Mouse (Mus musculus) embryonic facial prominence, embryonic 14.5 days (tissue): ENCODE results near the gene Gm11084. TPM values are rescaled to one million over a fixed set of nuclear protein-coding genes. Genes with fewer than 3 reads are reported as not detected.

ENCODE experiments used
- ATAC-seq: fragments of 200-750 bp; cut with Nextera tagmentation; 2 replicates; pipeline ENCODE4 v1.8.0; 2017; ENCODE audit warnings: low read depth, moderate number of reproducible peaks, moderate TSS enrichment
- DNase-seq: peaks from one replicate; pipeline ENCODE4 v3.0.0-alpha.2; 2015; ENCODE audit warnings: low spot score
- H3K27ac ChIP-seq: fragments of 300-500 bp; sonication (generic); replicated peaks from 2 replicates; pipeline ENCODE4 v1.5.1; 2014; ENCODE audit warnings: low read depth, mild to moderate bottlenecking, low read length, moderate library complexity
- H3K27me3 ChIP-seq: fragments of 300-500 bp; sonication (generic); replicated peaks from 2 replicates; pipeline ENCODE4 v1.6.1; 2014; ENCODE audit warnings: low read length; ENCODE audit not compliant: control insufficient read depth, insufficient read depth
- H3K36me3 ChIP-seq: fragments of 300-500 bp; sonication (generic); 2 replicates; pipeline ENCODE4 v1.6.1; 2014; ENCODE audit warnings: low read length, mixed read lengths; ENCODE audit not compliant: control insufficient read depth, insufficient read depth
- H3K4me1 ChIP-seq: fragments of 300-500 bp; sonication (generic); 2 replicates; pipeline ENCODE4 v1.6.1; 2014; ENCODE audit warnings: antibody characterized with exemption, low read length; ENCODE audit not compliant: control insufficient read depth, insufficient read depth
- H3K4me2 ChIP-seq: fragments of 300-500 bp; sonication (generic); 2 replicates; pipeline ENCODE4 v1.6.1; 2014; ENCODE audit warnings: low read depth, mild to moderate bottlenecking, low read length, moderate library complexity, mixed read lengths
- H3K4me3 ChIP-seq: fragments of 300-500 bp; sonication (generic); 2 replicates; pipeline ENCODE4 v1.5.1; 2014; ENCODE audit warnings: low read depth, mild to moderate bottlenecking, low read length
- H3K9ac ChIP-seq: fragments of 300-500 bp; sonication (generic); 2 replicates; pipeline ENCODE4 v1.6.1; 2014; ENCODE audit warnings: low read depth, mild to moderate bottlenecking, low read length, moderate library complexity, mixed read lengths
- H3K9me3 ChIP-seq: fragments of 300-500 bp; sonication (generic); 2 replicates; pipeline ENCODE4 v1.6.1; 2016; ENCODE audit warnings: low read length; ENCODE audit not compliant: control insufficient read depth
- WGBS: fragments of 180-500 bp; shearing (Covaris S2); extraction: QIAGEN DNeasy Blood & Tissue Kit; methylation state at CpG from one replicate; pipeline ENCODE4 v1.1.7; 2014; 5-methylcytosine and 5-hydroxymethylcytosine counted together
- polyA plus RNA-seq: library from polyadenylated mRNA; unstranded; fragments of >200 nt; fragmentation: Nextera tagmentation; extraction: Ambion mirVana; gene quantifications from 2 replicates; pipeline ENCODE4 v1.2.1, GENCODE M21; 2014

The Gm11084 gene
- polyA plus RNA-seq, 1 experiment from 2014 or later, result not detected

- H3K4me2 ChIP-seq, result peak overlapping the region; percentile 81
- no peaks in the 10 kb centered on the region for H3K9me3 ChIP-seq
- H3K4me3 ChIP-seq, result peak overlapping the region; percentile 99
- ATAC-seq, result peak; percentile 82
- peak; percentile 94 for DNase-seq
- H3K36me3 ChIP-seq, result peaks cover 12% of the 10 kb centered on the region; the same call in 1 of the 2 replicates
- peaks cover 19% of the 10 kb centered on the region for H3K4me1 ChIP-seq
- H3K27me3 ChIP-seq, result no peaks in the 10 kb centered on the region
- H3K27ac ChIP-seq, result peak overlapping the region; percentile 100
- WGBS, result no CpG with 5 or more reads among the region's 107 CpGs
- H3K9ac ChIP-seq, result peak overlapping the region; percentile 100
Measured at GRCm38 (mm10) chr2:72978901-72979658, 7.4 kb downstream of the Gm11084 start.

GRCm38 (mm10) chr2:72978473-72978872, 8.0 kb downstream of the Gm11084 start:
- ATAC-seq (peak; percentile 2), DNase-seq (peak; percentile 89)
- peak overlapping the region; percentile 100 for H3K9ac ChIP-seq
- peak overlapping the region; percentile 100 for H3K27ac ChIP-seq
- no peaks in the 10 kb centered on the region for H3K27me3 ChIP-seq
- peaks cover 15% of the 10 kb centered on the region; the same call in 1 of the 2 replicates for H3K36me3 ChIP-seq
- no peaks in the 10 kb centered on the region for H3K9me3 ChIP-seq
- WGBS, result under 1% methylated on average over 29 of the region's 38 CpGs
- H3K4me3 ChIP-seq, result peak overlapping the region; percentile 99
- H3K4me2 ChIP-seq, result peak overlapping the region; percentile 81
- H3K4me1 ChIP-seq, result peaks cover 24% of the 10 kb centered on the region

GRCm38 (mm10) chr2:72977272-72977671, 9.2 kb downstream of the Gm11084 start:
- peaks cover 24% of the 10 kb centered on the region for H3K4me1 ChIP-seq
- 51% methylated on average over 1 of the region's 1 CpGs for WGBS
- no peak overlapping the region for H3K27ac ChIP-seq
- peak overlapping the region; percentile 31 for H3K4me3 ChIP-seq
- peak overlapping the region; percentile 59 for H3K4me2 ChIP-seq
- DNase-seq (no peak), ATAC-seq (no peak)
- H3K9me3 ChIP-seq, result no peaks in the 10 kb centered on the region
- H3K36me3 ChIP-seq, result peaks cover 15% of the 10 kb centered on the region; the same call in 1 of the 2 replicates
- H3K27me3 ChIP-seq, result no peaks in the 10 kb centered on the region
- H3K9ac ChIP-seq, result 0 out of 2 replicates have a peak overlapping the region, but pooled peaks have one; percentile 34

GRCm38 (mm10) chr2:72976036-72976435, 10.5 kb downstream of the Gm11084 start:
- H3K4me3 ChIP-seq, result no peak overlapping the region
- H3K9ac ChIP-seq, result no peak overlapping the region
- H3K4me2 ChIP-seq, result peak overlapping the region; percentile 10
- H3K36me3 ChIP-seq, result peaks cover 24% of the 10 kb centered on the region
- no peak for ATAC-seq
- no peaks in the 10 kb centered on the region for H3K27me3 ChIP-seq
- H3K9me3 ChIP-seq, result no peaks in the 10 kb centered on the region
- H3K27ac ChIP-seq, result no peak overlapping the region
- peaks cover 21% of the 10 kb centered on the region for H3K4me1 ChIP-seq
- DNase-seq, result no peak

- H3K9me3 ChIP-seq, result no peaks in the 10 kb centered on the region
- H3K27ac ChIP-seq, result no peak overlapping the region
- 94% methylated on average over 6 of the region's 6 CpGs for WGBS
- H3K27me3 ChIP-seq, result no peaks in the 10 kb centered on the region
- peaks cover 46% of the 10 kb centered on the region for H3K36me3 ChIP-seq
- H3K4me1 ChIP-seq, result peaks cover 12% of the 10 kb centered on the region
- H3K9ac ChIP-seq, result no peak overlapping the region
- ATAC-seq (no peak), DNase-seq (no peak)
- no peak overlapping the region for H3K4me2 ChIP-seq
- H3K4me3 ChIP-seq, result no peak overlapping the region
Measured at GRCm38 (mm10) chr2:72970831-72971230, 15.7 kb downstream of the Gm11084 start.

- Histone ChIP-seq H3K27me3 (no peaks in the 10 kb centered on the region), H3K9ac (no peak overlapping the region), H3K27ac (no peak overlapping the region), H3K4me2 (no peak overlapping the region), H3K9me3 (no peaks in the 10 kb centered on the region), H3K36me3 (peaks cover 42% of the 10 kb centered on the region), H3K4me3 (no peak overlapping the region), H3K4me1 (peaks cover 6% of the 10 kb centered on the region)
- no peak for DNase-seq
- no peak for ATAC-seq
- WGBS, result 90% methylated on average over 4 of the region's 4 CpGs
Measured at GRCm38 (mm10) chr2:72970302-72970701, 16.2 kb downstream of the Gm11084 start.

- no peaks in the 10 kb centered on the region for H3K27me3 ChIP-seq
- H3K27ac ChIP-seq, result no peak overlapping the region
- no peak for ATAC-seq
- no peaks in the 10 kb centered on the region for H3K9me3 ChIP-seq
- no peaks in the 10 kb centered on the region for H3K4me1 ChIP-seq
- H3K4me3 ChIP-seq, result no peak overlapping the region
- H3K4me2 ChIP-seq, result no peak overlapping the region
- 97% methylated on average over 1 of the region's 1 CpGs for WGBS
- H3K36me3 ChIP-seq, result peaks cover 39% of the 10 kb centered on the region
- DNase-seq, result no peak
- H3K9ac ChIP-seq, result no peak overlapping the region
Measured at GRCm38 (mm10) chr2:72968536-72968935, 18.0 kb downstream of the Gm11084 start.

GRCm38 (mm10) chr2:72965450-72965849, 21.1 kb downstream of the Gm11084 start:
- WGBS, result 91% methylated on average over 2 of the region's 2 CpGs
- Histone ChIP-seq H3K9ac (no peak overlapping the region), H3K27ac (no peak overlapping the region), H3K4me3 (no peak overlapping the region), H3K27me3 (no peaks in the 10 kb centered on the region), H3K36me3 (peaks cover 43% of the 10 kb centered on the region), H3K4me1 (no peaks in the 10 kb centered on the region), H3K4me2 (no peak overlapping the region), H3K9me3 (no peaks in the 10 kb centered on the region)
- ATAC-seq (no peak), DNase-seq (no peak)

GRCm38 (mm10) chr2:72956415-72956814, 30.1 kb downstream of the Gm11084 start:
- ATAC-seq, result no peak
- no peak overlapping the region for H3K9ac ChIP-seq
- peaks cover 61% of the 10 kb centered on the region for H3K36me3 ChIP-seq
- no peak overlapping the region for H3K4me3 ChIP-seq
- no peak for DNase-seq
- H3K4me1 ChIP-seq, result no peaks in the 10 kb centered on the region
- H3K27me3 ChIP-seq, result no peaks in the 10 kb centered on the region
- no peak overlapping the region for H3K4me2 ChIP-seq
- H3K27ac ChIP-seq, result no peak overlapping the region
- 98% methylated on average over 3 of the region's 3 CpGs for WGBS
- no peaks in the 10 kb centered on the region for H3K9me3 ChIP-seq
